Mouse (Mus musculus): ENCODE data around the gene Ryr2.

- TF ChIP-seq CTCF (IDR thresholded peaks at IDR 0.05; ENCODE audit: control insufficient read depth, insufficient read depth, insufficient replicate concordance, low read depth, low read length) = no peak
- TF ChIP-seq POLR2A (IDR thresholded peaks at IDR 0.05; ENCODE audit: control insufficient read depth, low read depth, low read length) = no peak
Observed at GRCm38 (mm10) chr13:12018046-12018445, 88.7 kb downstream of the Ryr2 start.
